ENCODE assay signal across 15 mouse cellular contexts in the genomic region with DNA sequence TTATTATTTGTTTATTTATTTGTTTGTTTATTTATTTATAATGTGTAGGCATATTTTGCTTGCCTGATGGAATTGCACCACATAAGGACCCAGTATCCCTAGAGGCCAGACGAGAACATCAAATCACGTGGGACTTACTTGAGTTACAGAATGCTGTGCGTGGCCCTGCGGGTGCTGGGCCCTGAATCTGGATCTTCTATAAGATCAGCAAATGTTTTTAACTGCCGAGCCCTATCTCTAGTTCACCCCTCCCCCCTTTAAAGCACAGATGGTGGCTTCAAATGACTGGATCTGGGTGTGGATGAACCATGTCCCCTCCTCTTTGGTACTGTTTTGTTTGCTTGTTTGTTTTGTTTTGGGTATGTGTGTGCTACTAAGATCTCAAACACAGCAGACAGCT.
"Had no signal": no experiment of that assay in that cellular context is flagged by ENCODE, and none has a peak within 500 bp of the region (broad histone marks: within the 10 kb centered on the region; RNA-seq: fewer than 3 reads in every experiment).

No protein-coding gene starts in this region.

- H3K27me3 ChIP-seq: limb, embryonic 12.5 days; lung, embryonic 15.5 days; midbrain, embryonic 15.5 days; neural tube, embryonic 13.5 days had no signal

- H3K4me2 ChIP-seq: limb, embryonic 12.5 days; lung, embryonic 15.5 days; midbrain, embryonic 15.5 days; neural tube, embryonic 13.5 days had no signal

- DNase-seq: kidney, adult 18-20 months; kidney, postnatal 14 days; layer of hippocampus, postnatal 36 days; lung, postnatal 14 days; retina, postnatal 1 day; right cerebral cortex, postnatal 4 days; spleen, adult 18-20 months; thymus, adult 18-20 months; thymus, postnatal 25 days had no signal

- H3K4me3 ChIP-seq: limb, embryonic 12.5 days; lung, embryonic 15.5 days; midbrain, embryonic 15.5 days; neural tube, embryonic 13.5 days had no signal

- H3K4me1 ChIP-seq: lung, embryonic 15.5 days; midbrain, embryonic 15.5 days; neural tube, embryonic 13.5 days had no signal

- H3K9ac ChIP-seq: limb, embryonic 12.5 days; lung, embryonic 15.5 days; midbrain, embryonic 15.5 days; neural tube, embryonic 13.5 days had no signal

- H3K9me3 ChIP-seq: limb, embryonic 12.5 days; lung, embryonic 15.5 days; midbrain, embryonic 15.5 days; neural tube, embryonic 13.5 days had no signal

- H3K27ac ChIP-seq: hindbrain, postnatal 0 days; limb, embryonic 12.5 days; lung, embryonic 15.5 days; macrophage; midbrain, embryonic 15.5 days; neural tube, embryonic 13.5 days had no signal

- H3K36me3 ChIP-seq: limb, embryonic 12.5 days; lung, embryonic 15.5 days; midbrain, embryonic 15.5 days; neural tube, embryonic 13.5 days had no signal

- ATAC-seq: hindbrain, postnatal 0 days; midbrain, embryonic 15.5 days had no signal
